Mouse (Mus musculus) megakaryocyte progenitor cell, adult 5-6 weeks (primary cell): ENCODE results near the gene Nus1. TPM values are rescaled to one million over a fixed set of nuclear protein-coding genes. Genes with fewer than 3 reads are reported as not detected.
A peak's percentile ranks its signal among the peaks of the same experiment; 100 is the strongest.

Experiments used
- ATAC-seq: replicated peaks from 2 replicates; pipeline ENCODE4 v1.8.0; 2016; ENCODE audit warnings: mild to moderate bottlenecking, moderate TSS enrichment, inconsistent platforms; ENCODE audit not compliant: poor library complexity
- total RNA-seq, 2 experiments: library from RNA; stranded (forward) in 1 of 2; stranded (reverse) in 1 of 2; fragments of 157-497, 149-512 nt in 1 of 2; fragments of 200-1000 nt in 1 of 2; gene quantifications; 2 replicates each; pipeline versions ENCODE4 v1.2.3 to v1.2.4; 2015 to 2017

Nus1 gene
- total RNA-seq (2015) (33.7 and 37.2 TPM in 2 replicates), total RNA-seq (2017) (26.8 and 41.1 TPM in 2 replicates)

DNA sequence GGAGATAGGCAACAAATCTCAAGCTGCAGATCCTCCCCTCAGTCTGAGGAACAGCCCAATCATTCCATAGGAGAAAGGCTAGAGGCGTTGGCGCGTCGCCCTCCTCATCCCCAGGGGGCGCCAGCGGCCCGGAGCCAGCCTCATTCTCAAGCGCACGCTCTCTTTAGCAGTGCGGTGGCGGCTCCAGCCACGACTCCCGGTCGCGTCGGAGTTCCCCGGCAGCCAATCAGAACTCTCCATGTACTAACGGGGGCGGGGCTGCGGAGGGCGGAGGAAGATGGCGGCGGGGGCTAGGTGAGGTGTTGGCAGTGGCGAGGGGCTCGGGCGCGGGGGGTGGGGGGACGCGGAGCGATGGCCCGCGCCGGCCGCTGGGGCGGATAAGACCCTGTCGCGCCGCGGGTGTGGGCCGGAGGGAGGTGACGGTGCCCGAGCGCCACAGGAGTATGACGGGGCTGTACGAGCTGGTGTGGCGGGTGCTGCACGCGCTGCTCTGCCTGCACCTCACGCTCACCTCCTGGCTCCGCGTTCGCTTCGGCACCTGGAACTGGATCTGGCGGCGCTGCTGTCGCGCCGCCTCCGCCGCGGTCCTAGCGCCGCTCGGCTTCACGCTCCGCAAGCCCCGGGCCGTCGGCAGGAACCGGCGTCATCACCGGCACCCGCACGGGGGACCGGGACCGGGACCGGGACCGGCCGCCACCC, at the start of gene Nus1:
Nus1 (plus strand) TSS at position 249 of the 699 bp plus-strand sequence.
- peak; percentile 91 for ATAC-seq

GRCm38 (mm10) chr10:52368376-52368775, 49.0 kb upstream of the Nus1 start:
- ATAC-seq = no peak

GRCm38 (mm10) chr10:52373834-52374233, 43.5 kb upstream of the Nus1 start:
- no peak for ATAC-seq

DNA sequence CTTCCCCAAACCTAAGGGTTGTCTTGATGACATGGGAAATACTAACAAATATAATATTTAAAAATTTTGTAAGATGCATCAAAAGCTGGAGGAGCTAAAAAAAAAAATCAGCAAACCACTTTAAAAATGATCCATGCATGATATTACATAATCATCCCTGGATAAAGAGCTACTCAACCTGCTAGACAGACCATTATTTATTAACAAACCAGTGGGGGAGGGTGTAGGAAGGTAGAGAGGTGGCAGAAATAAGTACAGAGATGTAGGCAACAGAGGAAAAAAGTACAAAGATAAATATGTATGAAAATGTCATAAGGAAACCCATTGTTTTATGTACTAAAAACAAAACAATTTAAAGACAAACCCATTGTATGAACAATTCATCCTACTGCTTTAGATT, 42.7 kb upstream of the Nus1 start:
- ATAC-seq = no peak

GRCm38 (mm10) chr10:52376422-52376821, 40.9 kb upstream of the Nus1 start:
- peak; percentile 17; the same call in 1 of the 2 replicates for ATAC-seq

DNA sequence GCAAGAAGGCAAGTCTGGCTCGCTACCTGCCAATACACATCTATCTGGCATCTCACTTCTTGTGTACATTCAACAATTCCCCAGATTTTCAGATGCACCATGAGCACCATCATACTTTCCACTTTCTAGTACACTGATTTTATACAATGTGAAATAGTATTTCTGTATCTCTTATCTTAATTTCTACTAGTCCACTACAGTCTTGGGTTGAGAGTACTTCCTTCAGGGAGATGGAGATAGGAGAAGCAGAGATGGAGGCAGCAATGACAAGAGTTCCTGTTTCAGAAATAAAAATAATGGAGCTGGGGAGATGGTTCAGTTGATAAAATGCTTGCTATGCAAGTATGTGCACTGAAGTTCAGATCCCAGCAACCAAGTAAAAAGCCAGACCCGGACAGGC, 39.5 kb upstream of the Nus1 start:
- no peak for ATAC-seq

DNA sequence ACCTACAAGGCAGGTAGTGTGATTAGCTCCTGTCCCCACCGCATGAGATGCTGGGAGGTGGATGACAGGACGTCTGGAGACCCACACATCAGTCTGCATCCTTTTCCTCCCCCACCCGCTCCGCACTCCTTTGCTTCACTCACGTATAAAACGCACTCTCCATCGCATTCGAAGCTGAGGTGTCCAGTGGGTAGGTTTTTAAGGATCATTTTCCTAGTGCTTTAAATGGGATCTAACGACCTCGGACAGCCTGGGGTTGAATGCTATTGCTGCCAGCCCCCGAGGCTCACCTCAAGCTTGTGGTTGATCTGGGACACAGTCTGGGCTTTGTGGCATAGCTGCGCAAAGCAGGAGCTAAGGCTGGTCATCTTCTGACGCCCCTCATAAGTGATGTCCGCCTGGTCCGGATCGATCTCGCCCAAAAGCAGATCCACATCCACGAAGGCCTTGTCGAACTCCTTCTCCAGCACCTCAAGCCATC, 36.0 kb upstream of the Nus1 start:
- no peak; the same call in 1 of the 2 replicates for ATAC-seq

GRCm38 (mm10) chr10:52381845-52382591, 35.3 kb upstream of the Nus1 start, which contains the start of gene Gopc:
Gopc (minus strand) TSS chr10:52382124.
- peak; percentile 86 for ATAC-seq

- ATAC-seq = no peak
These were observed 34.3 kb upstream of the Nus1 start for GRCm38 (mm10) chr10:52383022-52383421.

- no peak for ATAC-seq
These were observed 33.8 kb upstream of the Nus1 start for GRCm38 (mm10) chr10:52383522-52383921.

- ATAC-seq = peak; percentile 52
These were observed 32.3 kb upstream of the Nus1 start for GRCm38 (mm10) chr10:52384823-52385610.

- no peak for ATAC-seq
These were observed 30.2 kb upstream of the Nus1 start for GRCm38 (mm10) chr10:52387192-52387591.

DNA sequence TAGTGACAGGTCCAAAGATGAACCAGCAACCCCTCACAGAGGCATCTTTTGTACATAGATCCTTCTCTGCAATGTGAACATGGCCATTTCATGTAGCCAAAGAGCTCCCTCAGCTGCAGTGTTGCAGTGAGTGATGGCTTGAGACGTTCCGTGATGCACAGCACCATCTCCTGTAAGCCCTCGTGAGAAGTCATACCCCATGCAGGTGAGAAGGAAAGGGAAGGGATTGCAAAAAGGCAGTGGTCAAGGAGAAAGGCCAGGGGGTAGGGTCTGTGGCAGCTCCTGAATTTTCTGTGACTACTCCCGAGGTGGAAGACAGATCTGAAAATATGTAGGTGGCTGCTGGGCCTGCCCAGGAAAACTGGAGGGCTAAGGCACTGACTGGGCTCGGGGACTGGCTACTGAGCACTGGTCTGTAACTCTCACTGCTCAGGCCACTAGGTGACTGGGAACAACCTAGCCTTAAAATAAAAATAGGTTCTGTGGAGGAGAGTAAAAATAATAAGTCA, 28.4 kb upstream of the Nus1 start, which contains the start of gene Nepn:
Nepn (plus strand) TSS at position 51 of the 509 bp plus-strand sequence.
- ATAC-seq = no peak

DNA sequence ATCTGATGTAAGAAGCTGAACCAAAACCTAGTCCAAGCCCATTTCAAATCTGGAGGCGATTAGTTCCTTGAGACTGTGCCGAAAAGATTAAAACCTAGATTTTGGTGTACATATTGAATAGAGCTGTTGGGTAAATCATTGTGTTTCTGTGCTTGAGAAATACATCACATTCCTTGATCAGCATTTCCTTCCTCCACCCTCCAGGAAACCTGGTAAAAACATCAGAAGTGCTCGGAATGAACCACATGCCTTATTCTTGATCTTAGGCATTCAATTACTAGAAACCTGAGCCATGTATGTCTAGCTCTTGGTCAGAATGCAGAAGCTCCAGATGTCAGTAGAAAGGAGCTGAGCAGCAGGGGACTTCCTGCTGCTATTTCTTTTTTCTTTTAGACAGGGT, 27.9 kb upstream of the Nus1 start:
- ATAC-seq = no peak

GRCm38 (mm10) chr10:52391208-52391607, 26.1 kb upstream of the Nus1 start:
- ATAC-seq = no peak

DNA sequence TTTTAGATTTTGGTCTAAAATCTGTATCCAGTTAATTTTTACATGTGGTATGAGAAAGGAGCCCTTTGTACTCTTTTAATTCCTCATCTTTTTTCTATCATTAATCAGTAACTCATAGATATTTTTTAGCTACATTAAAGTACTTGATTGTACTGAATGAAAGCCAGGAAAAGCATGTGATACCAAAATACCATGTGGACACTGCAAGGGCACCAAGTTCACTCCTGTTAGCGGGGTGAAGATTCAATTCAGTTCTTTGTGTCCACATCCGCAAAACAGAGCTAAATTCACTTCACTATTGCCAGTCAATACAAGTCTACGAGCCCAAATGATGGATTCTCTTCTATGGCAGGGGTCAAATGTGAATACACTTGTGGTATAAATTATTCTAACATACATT, 20.7 kb upstream of the Nus1 start:
- ATAC-seq = no peak

DNA sequence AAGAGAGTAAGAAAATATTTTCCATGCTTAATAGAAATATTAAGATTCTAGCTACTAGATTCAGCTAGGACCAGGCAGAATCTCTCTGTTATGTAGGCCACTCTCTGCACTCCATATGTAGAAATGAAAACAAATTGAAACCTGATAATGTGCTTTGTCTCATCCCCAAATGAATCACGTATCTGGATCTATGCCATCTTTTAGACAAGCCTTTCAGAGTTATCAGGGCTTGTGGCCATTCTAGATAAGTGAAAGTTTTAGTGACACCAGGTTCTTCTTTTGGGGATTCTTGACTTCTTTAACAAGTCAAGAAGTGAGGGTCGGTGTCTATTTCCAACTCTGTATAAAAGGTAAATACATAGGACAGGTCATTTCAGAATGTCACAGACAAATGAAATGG, 18.6 kb upstream of the Nus1 start:
- ATAC-seq = no peak

DNA sequence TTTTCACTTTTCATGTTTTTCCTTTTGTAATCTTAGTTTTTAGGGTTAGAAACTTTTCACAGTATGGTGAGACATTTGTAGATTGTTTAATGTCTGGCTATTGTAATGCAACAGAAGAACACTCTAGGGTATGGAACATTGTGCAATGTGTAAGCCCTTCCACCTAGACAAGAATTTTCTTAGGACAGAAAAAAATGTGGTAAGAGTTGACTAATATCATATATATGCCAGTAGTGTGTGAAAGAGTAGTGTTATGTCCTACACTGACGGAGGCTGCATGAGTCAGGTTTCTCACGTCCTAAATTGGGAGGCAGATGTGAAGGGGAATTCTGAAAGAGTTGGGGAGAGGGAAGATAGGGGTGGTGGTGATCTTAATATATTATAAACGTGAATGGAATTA, 17.6 kb upstream of the Nus1 start:
- ATAC-seq = no peak

GRCm38 (mm10) chr10:52405160-52405559, 12.2 kb upstream of the Nus1 start:
- ATAC-seq = no peak

GRCm38 (mm10) chr10:52407526-52407925, 9.8 kb upstream of the Nus1 start:
- ATAC-seq = no peak

DNA sequence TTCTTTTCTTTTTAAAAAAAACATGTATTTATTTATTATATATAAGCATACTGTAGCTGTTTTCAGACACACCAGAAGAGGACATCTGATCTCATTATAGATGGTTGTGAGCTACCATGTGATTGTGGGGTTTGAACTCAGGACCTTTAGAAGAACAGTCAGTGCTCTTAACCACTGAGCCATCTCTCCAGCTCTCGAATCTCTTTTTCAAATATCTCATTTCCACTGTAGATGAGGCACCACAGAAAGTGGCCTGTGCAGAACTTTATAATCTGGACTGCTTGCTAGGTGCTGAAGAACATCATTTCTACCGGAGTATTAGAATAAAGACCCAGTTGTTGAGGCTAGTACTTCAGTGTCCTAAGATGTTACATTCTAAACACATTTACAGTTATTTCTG, 2.3 kb upstream of the Nus1 start:
- no peak for ATAC-seq
